Mouse (Mus musculus) adrenal gland (tissue): ENCODE data around the gene Palld.

Experiments
- intact Hi-C: fragments of 180-260 bp; cut with DNase I; formaldehyde crosslinking; loops from one replicate; pipeline ENCODE4 v1.15.1; 2025

Gene Palld

GRCm38 (mm10) chr8:61692129-61692528 lies 210.4 kb downstream of the Palld start:
- intact Hi-C loops, result no loop called here

GRCm38 (mm10) chr8:61691391-61691790 lies 211.1 kb downstream of the Palld start:
- intact Hi-C loops, result no loop called here

- intact Hi-C loops, result loop anchor here (2.0 kb wide), 1 partner anchor 146 kb away; no protein-coding TSS in a partner anchor
Observed at GRCm38 (mm10) chr8:61687071-61687470, 215.4 kb downstream of the Palld start.

- intact Hi-C loops, result loop anchor here (2.0 kb wide), 1 partner anchor 146 kb away; no protein-coding TSS in a partner anchor
Observed at GRCm38 (mm10) chr8:61686340-61686739, 216.2 kb downstream of the Palld start.

- intact Hi-C loops, result no loop called here
Observed at GRCm38 (mm10) chr8:61685280-61685679, 217.2 kb downstream of the Palld start.

- intact Hi-C loops, result no loop called here
Observed at GRCm38 (mm10) chr8:61684280-61684939, 218.1 kb downstream of the Palld start.

- intact Hi-C loops, result no loop called here
Observed at GRCm38 (mm10) chr8:61682902-61683301, 219.6 kb downstream of the Palld start.

- intact Hi-C loops, result no loop called here
Observed at GRCm38 (mm10) chr8:61681217-61681616, 221.3 kb downstream of the Palld start.

- intact Hi-C loops, result no loop called here
Observed at GRCm38 (mm10) chr8:61677227-61677626, 225.3 kb downstream of the Palld start.

- intact Hi-C loops, result no loop called here
Observed at GRCm38 (mm10) chr8:61671151-61671550, 231.3 kb downstream of the Palld start.

GRCm38 (mm10) chr8:61670376-61670775 lies 232.1 kb downstream of the Palld start:
- intact Hi-C loops, result no loop called here

- intact Hi-C loops, result no loop called here
Observed at GRCm38 (mm10) chr8:61666919-61667318, 235.6 kb downstream of the Palld start.

- intact Hi-C loops, result no loop called here
Observed at GRCm38 (mm10) chr8:61665021-61665420, 237.5 kb downstream of the Palld start.

GRCm38 (mm10) chr8:61664162-61664561 lies 238.3 kb downstream of the Palld start:
- intact Hi-C loops, result no loop called here

- intact Hi-C loops, result no loop called here
Observed at GRCm38 (mm10) chr8:61662829-61663228, 239.7 kb downstream of the Palld start.

- intact Hi-C loops, result no loop called here
Observed at GRCm38 (mm10) chr8:61661611-61662010, 240.9 kb downstream of the Palld start.

- intact Hi-C loops, result no loop called here
Observed at GRCm38 (mm10) chr8:61660961-61661360, 241.5 kb downstream of the Palld start.

- intact Hi-C loops, result no loop called here
Observed at GRCm38 (mm10) chr8:61651955-61652354, 250.5 kb downstream of the Palld start.

GRCm38 (mm10) chr8:61646195-61646835 lies 256.2 kb downstream of the Palld start:
- intact Hi-C loops, result no loop called here

GRCm38 (mm10) chr8:61645642-61646041 lies 256.8 kb downstream of the Palld start:
- intact Hi-C loops, result no loop called here

- intact Hi-C loops, result no loop called here
Observed at GRCm38 (mm10) chr8:61643215-61643614, 259.3 kb downstream of the Palld start.

- intact Hi-C loops, result no loop called here
Observed at GRCm38 (mm10) chr8:61642358-61642847, 260.1 kb downstream of the Palld start.

- intact Hi-C loops, result no loop called here
Observed at GRCm38 (mm10) chr8:61639596-61639995, 262.9 kb downstream of the Palld start.
